Mouse (Mus musculus) left cerebral cortex, adult 9 months (tissue): ENCODE results near the gene Gjd3.

Experiments
- DNase-seq, 2 experiments: peaks; one replicate each; pipeline ENCODE4 v3.0.0; 2022; ENCODE audit warnings: low spot score in 2 of 2

Gjd3 gene

GRCm38 (mm10) chr11:98947969-98948569 lies 34.7 kb downstream of the Gjd3 start:
- DNase-seq, result no peak

- DNase-seq, result no peak
These were observed 37.2 kb downstream of the Gjd3 start for GRCm38 (mm10) chr11:98945605-98945977.

- DNase-seq, result no peak
These were observed 37.8 kb downstream of the Gjd3 start for GRCm38 (mm10) chr11:98944897-98945604.

- DNase-seq, result no peak
These were observed 38.9 kb downstream of the Gjd3 start for GRCm38 (mm10) chr11:98943741-98944461.

DNA sequence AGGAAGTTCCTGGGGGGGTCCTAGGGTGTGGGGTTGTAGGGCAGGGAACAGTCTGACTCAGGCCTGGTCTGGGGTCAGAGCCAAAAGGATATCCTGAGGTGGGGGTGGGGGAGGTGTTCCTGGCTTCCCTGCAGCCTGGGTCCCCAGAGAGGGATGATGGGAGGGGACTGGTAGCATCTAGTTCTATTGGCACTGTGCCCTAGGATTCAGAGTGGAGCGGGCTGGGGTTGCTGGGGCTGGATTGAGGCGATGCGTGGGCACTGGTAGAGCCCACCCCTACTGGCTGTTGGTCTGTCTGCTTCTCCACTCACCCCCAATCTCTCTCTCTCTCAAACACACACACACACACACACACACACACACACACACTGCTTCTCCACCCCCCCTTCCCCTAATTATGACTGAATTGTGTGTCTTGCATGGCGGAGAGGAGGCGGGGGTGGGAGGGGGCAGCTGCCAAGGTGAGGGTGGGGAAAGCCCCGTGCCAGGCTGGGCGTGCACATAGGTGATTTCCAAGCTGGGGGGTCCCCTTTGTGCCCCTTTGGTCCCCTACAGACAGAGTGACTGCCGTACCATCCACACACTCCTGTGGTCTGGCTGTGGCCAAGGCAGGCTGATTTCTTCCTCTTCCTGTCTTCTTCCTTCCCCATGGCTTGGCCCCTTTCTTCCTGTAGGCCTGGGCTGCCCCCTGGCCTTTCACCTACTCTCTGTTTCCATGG lies 39.7 kb downstream of the Gjd3 start:
- no peak for DNase-seq

DNA sequence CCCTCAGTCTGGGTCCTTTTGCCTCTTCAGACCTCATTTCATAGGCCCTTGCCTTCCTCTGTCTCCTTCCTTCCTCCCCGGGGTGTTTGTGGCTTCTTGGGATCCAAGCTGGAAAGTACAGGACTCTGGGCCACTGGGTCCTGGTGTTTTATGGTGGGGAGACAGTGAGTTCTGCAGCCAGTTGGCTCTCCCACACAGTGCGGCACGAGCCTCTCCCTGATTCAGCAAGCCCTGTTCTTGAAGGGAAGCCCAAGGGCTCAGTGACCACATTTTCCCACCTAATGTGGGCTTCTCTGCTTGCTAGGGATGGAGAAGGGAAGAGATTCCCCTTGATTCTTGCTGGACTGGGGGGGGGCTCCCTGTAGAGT lies 40.3 kb downstream of the Gjd3 start:
- DNase-seq, result no peak

GRCm38 (mm10) chr11:98941826-98942550 lies 40.8 kb downstream of the Gjd3 start:
- DNase-seq, result peak in 1 of 2 experiments; percentile 65

DNA sequence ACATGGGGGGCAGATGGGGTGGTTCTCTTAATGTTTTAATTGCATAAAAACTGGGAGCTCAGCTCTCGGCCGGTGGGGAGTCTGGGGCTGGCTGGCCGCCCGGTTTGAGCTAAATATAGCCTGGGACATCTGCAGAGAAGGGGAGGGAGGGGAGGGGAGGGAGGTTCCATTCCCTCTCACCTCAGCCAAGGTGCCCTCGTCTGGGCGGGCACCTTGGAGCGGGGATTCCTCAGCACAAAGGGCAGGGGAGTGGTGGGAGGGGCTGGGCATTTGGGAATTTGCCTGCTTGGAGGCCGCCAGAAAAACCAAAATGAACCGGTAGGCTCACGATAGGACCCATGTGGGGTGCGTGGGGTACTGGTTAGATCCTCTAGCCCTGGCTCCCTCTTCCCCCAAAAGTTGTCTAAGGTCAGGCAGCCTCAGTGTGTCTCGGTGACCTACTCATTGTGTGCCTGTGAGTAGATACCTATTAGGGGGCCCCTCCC lies 41.4 kb downstream of the Gjd3 start:
- DNase-seq, result peak in 1 of 2 experiments; percentile 73

GRCm38 (mm10) chr11:98940776-98941175 lies 42.0 kb downstream of the Gjd3 start:
- DNase-seq, result no peak

DNA sequence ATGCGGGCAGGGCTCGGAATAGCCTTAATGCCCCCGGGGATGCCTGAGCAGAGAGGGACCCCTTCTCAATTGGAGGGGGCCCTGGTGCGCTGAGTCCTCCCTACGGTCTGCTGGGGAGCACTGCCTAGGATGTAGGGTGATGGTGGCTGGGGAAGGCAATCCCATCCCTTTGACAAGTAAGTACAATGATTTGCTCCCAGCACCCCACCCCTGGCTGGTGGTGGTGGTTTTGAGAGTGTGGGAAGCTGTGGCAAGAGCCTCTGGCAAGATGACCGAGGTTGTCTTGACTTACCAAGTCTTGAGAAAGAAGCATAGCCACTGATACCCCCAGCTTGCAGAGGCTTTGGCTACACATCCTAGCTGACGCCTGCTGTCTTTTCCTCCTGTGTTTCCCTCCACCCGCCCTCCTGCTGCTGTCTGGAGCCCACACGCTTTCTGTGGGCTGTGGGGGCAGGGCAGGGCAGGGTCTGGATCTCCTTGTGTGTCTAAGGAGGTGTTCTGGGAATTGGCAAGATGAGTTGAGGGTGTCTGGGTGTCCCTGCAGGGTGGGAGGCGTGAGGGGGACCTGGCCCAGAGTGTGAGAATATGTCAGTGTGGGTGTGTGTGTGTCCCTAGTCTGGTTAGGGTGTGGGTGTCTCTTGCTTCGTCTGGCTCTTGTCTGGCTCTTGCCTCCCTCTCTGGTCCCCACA lies 42.7 kb downstream of the Gjd3 start:
- peak in 1 of 2 experiments; percentile 78 for DNase-seq

- no peak for DNase-seq
These were observed 43.5 kb downstream of the Gjd3 start for GRCm38 (mm10) chr11:98939084-98939952.

- DNase-seq, result no peak
These were observed 44.1 kb downstream of the Gjd3 start for GRCm38 (mm10) chr11:98938701-98939083.

GRCm38 (mm10) chr11:98937914-98938694 lies 44.7 kb downstream of the Gjd3 start:
- no peak for DNase-seq

GRCm38 (mm10) chr11:98937410-98937913 lies 45.4 kb downstream of the Gjd3 start:
- no peak for DNase-seq

DNA sequence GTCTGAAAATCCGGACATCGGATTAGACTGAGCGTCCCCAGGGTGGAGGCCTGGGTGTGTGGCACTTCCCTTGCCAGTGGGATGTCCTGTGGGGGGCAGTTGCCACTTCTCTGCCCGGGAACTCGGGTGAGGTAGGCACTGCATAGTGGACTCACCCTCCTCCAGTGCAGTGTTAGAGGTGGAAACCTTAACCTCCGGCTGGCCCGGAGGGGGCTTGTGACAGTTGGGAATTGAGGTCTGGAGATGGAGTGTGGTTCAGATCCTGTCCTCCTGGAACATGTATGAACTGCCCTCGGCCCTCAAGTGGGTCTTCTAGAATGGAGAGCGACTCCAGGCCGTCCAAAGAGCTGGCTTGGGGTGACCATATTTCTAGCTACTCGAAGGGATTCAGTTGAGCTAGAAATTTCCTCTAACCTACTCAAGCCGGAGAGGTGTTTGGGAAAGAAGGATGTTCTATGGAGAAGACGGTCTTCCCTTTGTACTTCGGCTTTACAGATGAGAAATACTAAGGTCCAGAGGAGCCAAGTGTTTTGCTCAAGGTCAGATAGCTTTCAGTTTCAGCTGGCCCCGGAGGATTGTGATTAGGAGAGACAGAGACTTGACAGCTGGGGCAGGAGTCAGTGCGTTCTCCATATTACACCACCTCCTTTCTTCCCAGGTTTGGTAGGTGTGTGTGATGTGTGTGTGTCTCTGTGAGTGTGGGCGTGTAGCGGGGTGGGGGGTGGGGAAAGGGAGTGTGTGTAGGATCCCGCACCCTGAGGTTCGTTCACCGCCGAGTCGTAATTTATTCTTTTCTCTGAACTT lies 46.0 kb downstream of the Gjd3 start:
- DNase-seq, result no peak

GRCm38 (mm10) chr11:98936170-98936569 lies 46.6 kb downstream of the Gjd3 start:
- no peak for DNase-seq

DNA sequence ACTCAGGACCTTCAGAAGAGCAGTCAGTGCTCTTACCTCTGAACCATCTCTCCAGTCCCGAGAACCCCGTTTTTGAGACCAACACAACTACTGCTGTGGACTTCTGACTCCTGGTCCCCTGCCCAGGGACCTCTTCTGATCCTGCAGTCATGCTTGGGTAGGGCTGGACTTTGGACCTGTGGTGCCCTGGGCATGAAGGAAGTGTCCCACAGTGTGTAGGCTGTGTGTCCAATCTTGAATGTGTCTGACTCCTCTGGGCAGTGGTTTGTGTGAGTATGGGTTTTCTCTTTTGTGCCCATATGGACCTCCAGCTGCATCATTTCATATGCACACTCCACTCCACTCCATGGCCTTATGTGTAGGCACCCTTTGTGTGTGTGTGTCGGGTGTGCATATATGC lies 47.7 kb downstream of the Gjd3 start:
- DNase-seq, result no peak

DNA sequence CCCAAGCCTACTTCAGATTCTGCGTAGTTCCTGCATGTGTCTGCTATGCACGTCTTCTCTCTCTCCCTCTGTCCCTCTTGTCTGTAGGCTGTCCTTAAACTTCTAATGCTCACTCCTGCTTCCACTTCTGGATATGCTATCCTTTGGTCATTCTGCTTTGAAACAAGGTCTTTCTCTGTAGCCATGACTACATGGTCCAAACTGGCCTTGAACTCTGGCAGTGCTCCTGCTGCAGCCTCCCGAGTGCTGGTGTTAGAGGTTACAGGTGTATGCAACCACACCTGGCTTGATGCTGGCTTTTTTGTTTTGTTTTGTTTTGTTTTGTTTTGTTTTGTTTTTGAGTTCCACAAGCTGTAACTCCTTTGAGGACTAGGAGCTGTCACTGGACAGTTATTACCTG lies 48.4 kb downstream of the Gjd3 start:
- DNase-seq, result no peak
